Mouse (Mus musculus): ENCODE measurements around the gene Six6. TPM values are rescaled to one million over a fixed set of nuclear protein-coding genes. Genes with fewer than 3 reads are reported as not detected.

Gene Six6
- not detected in 2 replicates for polyA plus RNA-seq (2015; fragmentation: Nextera tagmentation; extraction: Ambion mirVana)

- no peak for ATAC-seq
- Histone ChIP-seq H3K4me1 (replicated peaks) (peaks cover 7% of the 10 kb centered on the region), H3K36me3 (no peaks in the 10 kb centered on the region), H3K9me3 (no peaks in the 10 kb centered on the region), H3K27ac (no peak within 1 kb of the TSS), H3K4me3 (replicated peaks) (0 out of 2 replicates have a peak within 1 kb of the TSS, but pooled peaks have one; percentile 0), H3K9ac (no peak within 1 kb of the TSS), H3K27me3 (replicated peaks) (peaks cover 84% of the 10 kb centered on the region), H3K4me2 (replicated peaks) (peak within 1 kb of the TSS; percentile 37)
- WGBS, result under 1% methylated on average over 28 of the region's 28 CpGs
Observed at GRCm38 (mm10) chr12:72939616-72940015, at the start of gene Six6. Gene Six6 (plus strand): TSS chr12:72939892.

GRCm38 (mm10) chr12:72917159-72917993, 22.3 kb upstream of the Six6 start:
- Histone ChIP-seq H3K27ac (no peak overlapping the region), H3K9ac (peak overlapping the region; percentile 26)
- no peak for ATAC-seq

GRCm38 (mm10) chr12:72936751-72937150, 2.9 kb upstream of the Six6 start:
- H3K27ac ChIP-seq, result no peak overlapping the region
- H3K4me2 ChIP-seq (replicated peaks), result no peak overlapping the region
- no peaks in the 10 kb centered on the region for H3K36me3 ChIP-seq
- ATAC-seq, result no peak
- no peaks in the 10 kb centered on the region for H3K9me3 ChIP-seq
- peaks cover 7% of the 10 kb centered on the region for H3K4me1 ChIP-seq (replicated peaks)
- H3K9ac ChIP-seq, result no peak overlapping the region
- 31% methylated on average over 8 of the region's 8 CpGs for WGBS
- H3K4me3 ChIP-seq (replicated peaks), result no peak overlapping the region
- peaks cover 60% of the 10 kb centered on the region for H3K27me3 ChIP-seq (replicated peaks)

More at GRCm38 (mm10) chr12:72917159-72917993, 22.3 kb upstream of the Six6 start:
- H3K4me2 ChIP-seq (replicated peaks), result peak overlapping the region; percentile 68
- H3K4me1 ChIP-seq (replicated peaks), result no peaks in the 10 kb centered on the region
- no peaks in the 10 kb centered on the region for H3K9me3 ChIP-seq
- peak overlapping the region; percentile 31 for H3K4me3 ChIP-seq (replicated peaks)
- 16% methylated on average over 40 of the region's 48 CpGs for WGBS
- no peaks in the 10 kb centered on the region for H3K27me3 ChIP-seq (replicated peaks)
- H3K36me3 ChIP-seq, result no peaks in the 10 kb centered on the region

- Histone ChIP-seq H3K9ac (no peak overlapping the region), H3K4me1 (replicated peaks) (peaks cover 7% of the 10 kb centered on the region), H3K27ac (no peak overlapping the region), H3K9me3 (no peaks in the 10 kb centered on the region), H3K36me3 (no peaks in the 10 kb centered on the region), H3K4me2 (replicated peaks) (no peak overlapping the region), H3K4me3 (replicated peaks) (no peak overlapping the region), H3K27me3 (replicated peaks) (peaks cover 69% of the 10 kb centered on the region)
- no peak for ATAC-seq
- 2% methylated on average over 19 of the region's 19 CpGs for WGBS
Observed at GRCm38 (mm10) chr12:72937537-72938120, 2.1 kb upstream of the Six6 start.

GRCm38 (mm10) chr12:72938176-72938575, 1.5 kb upstream of the Six6 start:
- peaks cover 7% of the 10 kb centered on the region for H3K4me1 ChIP-seq (replicated peaks)
- H3K4me3 ChIP-seq (replicated peaks), result no peak overlapping the region
- no peak overlapping the region for H3K27ac ChIP-seq
- no peaks in the 10 kb centered on the region for H3K9me3 ChIP-seq
- no peak overlapping the region for H3K4me2 ChIP-seq (replicated peaks)
- no peak for ATAC-seq
- peaks cover 73% of the 10 kb centered on the region for H3K27me3 ChIP-seq (replicated peaks)
- no peaks in the 10 kb centered on the region for H3K36me3 ChIP-seq
- WGBS, result 8% methylated on average over 11 of the region's 13 CpGs
- H3K9ac ChIP-seq, result no peak overlapping the region

- Histone ChIP-seq H3K36me3 (no peaks in the 10 kb centered on the region), H3K9ac (no peak overlapping the region), H3K27me3 (replicated peaks) (peaks cover 80% of the 10 kb centered on the region), H3K4me3 (replicated peaks) (no peak overlapping the region), H3K27ac (no peak overlapping the region), H3K4me2 (replicated peaks) (no peak overlapping the region), H3K9me3 (no peaks in the 10 kb centered on the region), H3K4me1 (replicated peaks) (peaks cover 7% of the 10 kb centered on the region)
- 5% methylated on average over 14 of the region's 14 CpGs for WGBS
- ATAC-seq, result no peak
Observed at GRCm38 (mm10) chr12:72938600-72939490, 847 bp upstream of the Six6 start.

GRCm38 (mm10) chr12:72940071-72940821, 554 bp downstream of the Six6 start, which contains the start of gene 4930447C04Rik:
Gene 4930447C04Rik (minus strand): TSS chr12:72940774.
- H3K27ac ChIP-seq, result no peak within 1 kb of the TSS
- ATAC-seq, result no peak
- WGBS, result under 1% methylated on average over 39 of the region's 39 CpGs
- peak within 1 kb of the TSS; percentile 37 for H3K4me2 ChIP-seq (replicated peaks)
- no peak within 1 kb of the TSS for H3K9ac ChIP-seq
- H3K27me3 ChIP-seq (replicated peaks), result peaks cover 87% of the 10 kb centered on the region
- H3K4me3 ChIP-seq (replicated peaks), result 0 out of 2 replicates have a peak within 1 kb of the TSS, but pooled peaks have one; percentile 0
- no peaks in the 10 kb centered on the region for H3K36me3 ChIP-seq
- H3K9me3 ChIP-seq, result no peaks in the 10 kb centered on the region
- H3K4me1 ChIP-seq (replicated peaks), result peaks cover 10% of the 10 kb centered on the region

- H3K36me3 ChIP-seq, result no peaks in the 10 kb centered on the region
- no peaks in the 10 kb centered on the region for H3K9me3 ChIP-seq
- ATAC-seq, result no peak
- peaks cover 89% of the 10 kb centered on the region for H3K27me3 ChIP-seq (replicated peaks)
- WGBS, result 3% methylated on average over 11 of the region's 11 CpGs
- no peak overlapping the region for H3K27ac ChIP-seq
- no peak overlapping the region for H3K4me2 ChIP-seq (replicated peaks)
- H3K4me1 ChIP-seq (replicated peaks), result peaks cover 17% of the 10 kb centered on the region
- no peak overlapping the region for H3K4me3 ChIP-seq (replicated peaks)
- H3K9ac ChIP-seq, result no peak overlapping the region
Observed at GRCm38 (mm10) chr12:72940822-72941397, 1.2 kb downstream of the Six6 start.

- peaks cover 91% of the 10 kb centered on the region for H3K27me3 ChIP-seq (replicated peaks)
- ATAC-seq, result no peak
- no peak overlapping the region for H3K27ac ChIP-seq
Observed at GRCm38 (mm10) chr12:72941398-72942051, 1.8 kb downstream of the Six6 start.

GRCm38 (mm10) chr12:72942171-72942570, 2.5 kb downstream of the Six6 start:
- 20% methylated on average over 6 of the region's 6 CpGs for WGBS
- peaks cover 17% of the 10 kb centered on the region for H3K4me1 ChIP-seq (replicated peaks)
- peaks cover 91% of the 10 kb centered on the region for H3K27me3 ChIP-seq (replicated peaks)
- H3K9ac ChIP-seq, result no peak overlapping the region
- H3K4me2 ChIP-seq (replicated peaks), result no peak overlapping the region
- H3K36me3 ChIP-seq, result no peaks in the 10 kb centered on the region
- no peak overlapping the region for H3K27ac ChIP-seq
- no peak overlapping the region for H3K4me3 ChIP-seq (replicated peaks)
- no peak for ATAC-seq
- H3K9me3 ChIP-seq, result no peaks in the 10 kb centered on the region

More at GRCm38 (mm10) chr12:72941398-72942051, 1.8 kb downstream of the Six6 start:
- Histone ChIP-seq H3K4me3 (replicated peaks) (no peak overlapping the region), H3K4me1 (replicated peaks) (peaks cover 17% of the 10 kb centered on the region), H3K36me3 (no peaks in the 10 kb centered on the region), H3K4me2 (replicated peaks) (no peak overlapping the region), H3K9me3 (no peaks in the 10 kb centered on the region), H3K9ac (no peak overlapping the region)
- under 1% methylated on average over 32 of the region's 32 CpGs for WGBS

All from intestine, embryonic 15.5 days (tissue).